Mouse (Mus musculus): ENCODE measurements at regions not wholly inside any gene's neighbourhood (a gene's known extent, or its start where the extent isn't known, plus 50 kb on each side); places are given as distances from the start of the nearest gene placed in this dataset.
A peak's percentile ranks its signal among the peaks of the same experiment; 100 is the strongest.

DNA sequence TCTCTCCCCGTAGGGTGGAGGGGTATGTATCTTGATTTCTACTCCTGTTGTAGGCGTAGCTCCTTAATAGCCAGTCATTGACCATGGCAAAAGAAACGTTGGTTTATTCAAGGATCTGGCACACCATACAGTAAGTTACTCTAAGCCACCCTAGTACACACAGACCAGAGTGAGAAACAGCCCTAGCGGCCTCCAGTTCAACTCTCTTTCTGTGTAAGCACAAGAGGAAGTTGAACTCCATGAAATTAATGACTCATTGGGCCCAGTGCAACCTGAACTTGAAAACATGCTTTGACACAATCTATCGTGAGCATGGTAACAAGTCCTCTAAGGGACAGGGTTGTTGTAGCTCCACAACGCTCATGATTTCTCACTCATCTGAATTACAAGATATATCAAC, 96.6 kb downstream of the Trib2 start:
- Histone ChIP-seq H3K4me1 (ENCODE audit: control insufficient read depth in 1 of 2, insufficient read depth in 2 of 2) (peaks cover 0 to 27% of the 10 kb centered on the region in 2 experiments; a peak in 3 of 4 replicates), H3K36me3 (replicated peaks in 1 of 2; ENCODE audit: control insufficient read depth in 1 of 2, insufficient read depth in 1 of 2, low read length in 1 of 2) (no peaks in the 10 kb centered on the region), H3K27me3 (replicated peaks) (no peaks in the 10 kb centered on the region), H3K9ac (ENCODE audit: insufficient read depth, low read depth) (no peak overlapping the region; the same call in 1 of the 2 replicates), H3K27ac (ENCODE audit: insufficient read depth, low read depth) (no peak overlapping the region), H3K9me3 (replicated peaks; ENCODE audit: low read length) (no peaks in the 10 kb centered on the region), H3K4me3 (replicated peaks in 1 of 3; ENCODE audit: low read depth in 2 of 3, low read length in 2 of 3, poor library complexity in 1 of 3) (no peak overlapping the region), H3K4me2 (ENCODE audit: insufficient read depth, low read depth, poor library complexity, severe bottlenecking) (0 out of 2 replicates have a peak overlapping the region, but pooled peaks have one; percentile 5), H3K79me2 (replicated peaks; ENCODE audit: control insufficient read depth, extremely low read depth, insufficient read depth, poor library complexity, severe bottlenecking) (no peaks in the 10 kb centered on the region)
- TF ChIP-seq POLR2A (IDR thresholded peaks at IDR 0.05; ENCODE audit: low read depth, low read length) (no peak), PAX5 (IDR thresholded peaks at IDR 0.05; ENCODE audit: low read length) (no peak), MYC (IDR thresholded peaks at IDR 0.05; ENCODE audit: low read depth, low read length) (no peak), TCF12 (IDR thresholded peaks at IDR 0.05; ENCODE audit: low read depth, low read length) (no peak), IRF4 (IDR thresholded peaks at IDR 0.05; ENCODE audit: low read depth, low read length) (peak; percentile 65; the same call in 1 of the 2 replicates), GABPA (IDR thresholded peaks at IDR 0.05; ENCODE audit: insufficient replicate concordance, low read depth, low read length) (no peak), MXI1 (IDR thresholded peaks at IDR 0.05; ENCODE audit: low read depth, low read length) (no peak), MAFK (IDR thresholded peaks at IDR 0.05; ENCODE audit: insufficient replicate concordance, low read length) (no peak; the same call in 1 of the 2 replicates), JUN (IDR thresholded peaks at IDR 0.05; ENCODE audit: insufficient read depth, low read depth, low read length) (no peak), EP300 (IDR thresholded peaks at IDR 0.05; ENCODE audit: low read length) (peak; percentile 61), RCOR1 (conservative IDR thresholded peaks at IDR 0.05; ENCODE audit: low read depth, low read length) (no peak), ZNF384 (IDR thresholded peaks at IDR 0.05; ENCODE audit: low read depth, low read length) (no peak), RAD21 (IDR thresholded peaks at IDR 0.05; ENCODE audit: low read depth, low read length) (no peak), ZKSCAN1 (IDR thresholded peaks at IDR 0.05; ENCODE audit: borderline replicate concordance, low read depth, low read length) (no peak), JUND (conservative IDR thresholded peaks at IDR 0.05; ENCODE audit: low read depth, low read length) (peak; percentile 52; the same call in 1 of the 2 replicates), MAX (IDR thresholded peaks at IDR 0.05; ENCODE audit: low read length) (no peak), BHLHE40 (IDR thresholded peaks at IDR 0.05; ENCODE audit: low read depth, low read length) (peak; percentile 29; the same call in 1 of the 2 replicates)
- in situ Hi-C loops (cut with MboI; ENCODE audit: low pct_ligation_motif_present, low pct_unique_long_range_greater_than_20kb, low sequenced_read_pairs) (no loop called here), dilution Hi-C loops (cut with MboI; ENCODE audit: extremely low pct_ligation_motif_present, extremely low pct_unique_long_range_greater_than_20kb, low sequenced_read_pairs) (no loop called here)
- DNase-seq (ENCODE audit: extremely low read depth), result peak; percentile 54

- Histone ChIP-seq H3K9me3 (replicated peaks; ENCODE audit: low read length) (no peaks in the 10 kb centered on the region), H3K79me2 (replicated peaks; ENCODE audit: control insufficient read depth, extremely low read depth, insufficient read depth, poor library complexity, severe bottlenecking) (no peaks in the 10 kb centered on the region), H3K27ac (ENCODE audit: insufficient read depth, low read depth) (no peak overlapping the region), H3K4me1 (ENCODE audit: control insufficient read depth in 1 of 2, insufficient read depth in 2 of 2) (peaks cover 4 to 34% of the 10 kb centered on the region in 2 experiments; a peak in 3 of 4 replicates), H3K4me2 (ENCODE audit: insufficient read depth, low read depth, poor library complexity, severe bottlenecking) (no peak overlapping the region), H3K4me3 (replicated peaks in 1 of 3; ENCODE audit: low read depth in 2 of 3, low read length in 2 of 3, poor library complexity in 1 of 3) (no peak overlapping the region), H3K27me3 (replicated peaks) (no peaks in the 10 kb centered on the region), H3K36me3 (replicated peaks in 1 of 2; ENCODE audit: control insufficient read depth in 1 of 2, insufficient read depth in 1 of 2, low read length in 1 of 2) (no peaks in the 10 kb centered on the region), H3K9ac (ENCODE audit: insufficient read depth, low read depth) (no peak overlapping the region)
- in situ Hi-C loops (cut with MboI; ENCODE audit: low pct_ligation_motif_present, low pct_unique_long_range_greater_than_20kb, low sequenced_read_pairs), result no loop called here
- TF ChIP-seq NRF1 (IDR thresholded peaks at IDR 0.05; ENCODE audit: low read depth, low read length) (no peak), BHLHE40 (IDR thresholded peaks at IDR 0.05; ENCODE audit: low read depth, low read length) (no peak), SMC3 (IDR thresholded peaks at IDR 0.05; ENCODE audit: low read depth, low read length) (no peak), RCOR1 (conservative IDR thresholded peaks at IDR 0.05; ENCODE audit: low read depth, low read length) (no peak), MAFK (IDR thresholded peaks at IDR 0.05; ENCODE audit: insufficient replicate concordance, low read length) (no peak), USF1 (IDR thresholded peaks at IDR 0.05; ENCODE audit: low read depth, low read length) (no peak), SIN3A (IDR thresholded peaks at IDR 0.05; ENCODE audit: low read length) (no peak)
- DNase-seq (ENCODE audit: extremely low read depth), result no peak
- dilution Hi-C loops (cut with MboI; ENCODE audit: extremely low pct_ligation_motif_present, extremely low pct_unique_long_range_greater_than_20kb, low sequenced_read_pairs), result no loop called here
Observed at GRCm38 (mm10) chr12:15718827-15719226, 97.9 kb downstream of the Trib2 start.
